Mouse (Mus musculus) E14TG2a.4 (cell line): ENCODE measurements around the gene Adcy10.

Source experiments
- H3K27me3 ChIP-seq: 2 replicates; pipeline ENCODE4 v1.6.1; 2014; ENCODE audit warnings: low read length, control low read depth; ENCODE audit not compliant: insufficient read depth
- H3K36me3 ChIP-seq: 2 replicates; pipeline ENCODE4 v1.6.1; 2014; ENCODE audit warnings: low read length, control low read depth; ENCODE audit not compliant: insufficient read depth
- H3K4me1 ChIP-seq: replicated peaks from 2 replicates; pipeline ENCODE4 v1.6.1; 2014; ENCODE audit warnings: low read depth, low read length, control low read depth
- H3K4me3 ChIP-seq: replicated peaks from 2 replicates; pipeline ENCODE4 v1.5.1; 2014; ENCODE audit warnings: mild to moderate bottlenecking, low read length
- H3K9me3 ChIP-seq: 2 replicates; pipeline ENCODE4 v1.6.1; 2014; ENCODE audit warnings: low read length, control low read depth
- CTCF ChIP-seq: conservative IDR thresholded peaks from 2 replicates; pipeline ENCODE4 v1.5.1; 2014; ENCODE audit warnings: low read length
- NANOG ChIP-seq: IDR thresholded peaks from 2 replicates; pipeline ENCODE4 v1.6.1; 2014; ENCODE audit warnings: borderline replicate concordance, low read length, mixed read lengths
- POU5F1 ChIP-seq: IDR thresholded peaks from 2 replicates; pipeline ENCODE4 v1.6.1; 2014; ENCODE audit warnings: low read length, borderline replicate concordance

Adcy10 gene

DNA sequence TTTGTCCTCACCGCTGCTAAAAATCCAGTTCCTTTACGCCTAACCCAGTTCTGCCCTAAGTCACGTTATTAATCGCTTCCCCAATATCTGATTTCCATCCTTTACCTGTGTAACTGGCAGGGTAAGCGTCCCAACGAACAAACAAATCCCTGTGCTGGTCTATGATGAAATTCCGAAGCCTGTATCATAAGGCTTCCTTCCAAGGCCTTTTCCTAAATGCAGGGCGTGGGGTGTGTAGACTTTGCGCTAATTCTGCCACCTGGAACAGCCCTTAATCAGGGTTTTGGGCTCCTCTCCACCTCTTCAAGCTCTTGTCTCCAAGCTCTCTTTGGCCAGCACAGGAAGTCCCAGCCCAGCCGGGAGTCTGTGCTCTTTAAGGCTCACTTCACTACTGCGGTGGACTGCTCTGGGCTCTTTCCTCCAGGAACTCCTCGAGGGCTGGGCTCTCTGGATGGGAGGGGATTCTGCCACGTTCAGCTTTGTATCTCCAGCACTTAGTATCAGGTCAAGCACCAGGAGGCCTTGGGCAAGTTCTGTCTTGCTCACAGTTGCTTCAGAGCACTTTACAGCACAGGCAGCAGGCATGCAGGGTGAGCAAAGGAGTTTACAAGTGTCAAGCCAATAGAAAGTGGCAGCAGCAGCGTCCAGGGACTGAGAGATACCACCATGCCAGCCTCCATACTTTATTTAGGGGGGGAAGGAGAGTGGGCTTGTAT lies 100.6 kb downstream of the Adcy10 start:
- peaks cover 35% of the 10 kb centered on the region for H3K4me1 ChIP-seq
- TF ChIP-seq NANOG (no peak), POU5F1 (no peak)
- H3K4me3 ChIP-seq, result no peak overlapping the region; the same call in 1 of the 2 replicates
- no peaks in the 10 kb centered on the region for H3K36me3 ChIP-seq
- no peaks in the 10 kb centered on the region for H3K9me3 ChIP-seq
- no peaks in the 10 kb centered on the region; the same call in 1 of the 2 replicates for H3K27me3 ChIP-seq

- Histone ChIP-seq H3K9me3 (no peaks in the 10 kb centered on the region), H3K4me1 (peaks cover 35% of the 10 kb centered on the region), H3K4me3 (no peak overlapping the region), H3K27me3 (no peaks in the 10 kb centered on the region; the same call in 1 of the 2 replicates), H3K36me3 (peaks cover 1% of the 10 kb centered on the region; the same call in 1 of the 2 replicates)
- TF ChIP-seq CTCF (no peak), NANOG (no peak), POU5F1 (no peak)
These were observed 101.4 kb downstream of the Adcy10 start for GRCm38 (mm10) chr1:165586366-165586765.

DNA sequence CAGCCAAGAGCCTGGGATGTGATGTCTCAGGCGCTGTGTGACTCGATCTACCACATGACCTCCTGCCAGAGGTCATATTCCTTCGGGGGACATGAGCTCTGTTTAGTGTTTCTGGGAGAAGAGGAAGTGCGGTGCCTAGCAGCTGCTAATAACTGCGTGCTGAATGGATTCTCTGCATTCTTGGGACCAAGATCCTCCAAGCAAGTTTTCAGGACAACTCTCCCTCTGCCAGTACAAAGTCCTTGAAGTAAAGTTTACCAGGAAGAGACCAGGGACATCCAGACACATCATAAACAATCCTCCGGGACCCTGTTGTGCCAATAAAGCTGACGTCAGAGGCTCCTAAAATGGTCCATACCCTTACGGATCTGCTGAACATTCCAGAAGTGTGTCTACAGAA lies 102.9 kb downstream of the Adcy10 start:
- no peak for TF ChIP-seq NANOG
- TF ChIP-seq CTCF, result no peak
- TF ChIP-seq POU5F1, result no peak
- Histone ChIP-seq H3K9me3 (no peaks in the 10 kb centered on the region), H3K4me1 (peaks cover 31% of the 10 kb centered on the region), H3K36me3 (peaks cover 16% of the 10 kb centered on the region), H3K4me3 (no peak overlapping the region), H3K27me3 (no peaks in the 10 kb centered on the region; the same call in 1 of the 2 replicates)

DNA sequence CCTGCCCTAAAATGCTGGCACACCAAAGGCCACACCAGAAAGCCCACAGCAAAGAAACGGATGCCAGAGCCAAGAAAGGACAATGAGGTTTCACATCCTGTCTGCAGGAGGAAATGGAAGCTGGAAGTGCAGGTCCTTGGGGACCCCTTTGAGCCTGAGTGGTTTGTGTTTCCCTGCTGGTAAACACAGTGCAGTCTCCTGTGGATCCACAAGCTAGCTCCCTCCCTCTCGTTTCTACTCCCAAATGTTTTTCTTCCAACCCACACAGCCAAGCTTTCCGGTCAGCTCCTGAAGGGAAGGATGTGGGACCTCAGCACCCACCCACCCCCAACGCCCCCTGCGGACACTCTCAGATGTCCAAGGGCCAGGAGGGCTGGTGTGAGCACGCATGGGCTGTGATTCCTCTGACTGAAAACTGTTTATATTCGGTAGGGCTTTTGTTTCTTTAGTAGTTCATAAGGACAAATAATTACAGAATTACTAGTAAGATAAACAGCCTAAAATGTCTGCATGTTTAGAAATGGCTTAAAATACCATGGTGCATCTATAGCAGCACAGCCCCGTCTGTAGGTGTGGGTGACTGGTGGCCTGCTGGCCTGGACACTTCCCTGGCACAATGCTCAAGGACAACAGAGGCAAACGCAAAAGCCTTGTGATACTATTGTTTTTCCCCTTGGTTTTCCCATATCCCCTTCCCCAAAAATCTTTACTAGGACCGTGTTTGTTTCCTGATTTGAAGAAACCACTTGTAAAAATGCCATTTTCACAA lies 104.5 kb downstream of the Adcy10 start:
- peaks cover 25% of the 10 kb centered on the region for H3K4me1 ChIP-seq
- TF ChIP-seq NANOG (no peak), POU5F1 (no peak), CTCF (no peak)

DNA sequence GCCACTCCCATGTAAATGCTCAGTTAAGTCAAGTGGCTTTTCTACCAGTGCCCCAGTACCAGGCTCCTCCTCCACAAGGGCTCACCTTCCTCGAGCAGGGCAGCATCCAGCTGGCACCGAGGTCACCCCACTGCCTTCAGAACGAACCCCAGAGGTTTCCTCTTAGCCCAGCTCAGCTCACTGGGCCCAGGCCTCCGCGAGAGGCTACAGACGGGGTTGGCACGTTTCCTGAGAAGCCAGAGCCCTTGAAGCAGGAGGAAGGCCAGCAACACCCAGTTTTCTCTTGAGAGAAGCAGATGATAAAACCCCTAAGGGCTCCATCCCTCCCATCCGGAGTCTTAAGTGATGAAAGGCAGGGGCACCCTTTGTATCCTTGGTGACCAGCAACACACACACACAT lies 105.8 kb downstream of the Adcy10 start:
- Histone ChIP-seq H3K4me1 (peaks cover 15% of the 10 kb centered on the region), H3K36me3 (peaks cover 45% of the 10 kb centered on the region), H3K4me3 (no peak overlapping the region), H3K27me3 (no peaks in the 10 kb centered on the region), H3K9me3 (no peaks in the 10 kb centered on the region)
- TF ChIP-seq POU5F1 (no peak), NANOG (no peak), CTCF (no peak)

More for the DNA sequence above, 104.5 kb downstream of the Adcy10 start:
- no peak overlapping the region for H3K4me3 ChIP-seq
- no peaks in the 10 kb centered on the region for H3K27me3 ChIP-seq
- H3K9me3 ChIP-seq, result no peaks in the 10 kb centered on the region
- peaks cover 32% of the 10 kb centered on the region for H3K36me3 ChIP-seq

- TF ChIP-seq POU5F1 (no peak), CTCF (no peak), NANOG (no peak)
- Histone ChIP-seq H3K9me3 (no peaks in the 10 kb centered on the region), H3K36me3 (peaks cover 55% of the 10 kb centered on the region), H3K4me1 (peaks cover 9% of the 10 kb centered on the region), H3K4me3 (no peak overlapping the region), H3K27me3 (no peaks in the 10 kb centered on the region)
These were observed 107.5 kb downstream of the Adcy10 start for GRCm38 (mm10) chr1:165592295-165593082.

- TF ChIP-seq POU5F1, result no peak
- no peak for TF ChIP-seq CTCF
- no peak for TF ChIP-seq NANOG
- no peaks in the 10 kb centered on the region for H3K9me3 ChIP-seq
These were observed 109.9 kb downstream of the Adcy10 start for GRCm38 (mm10) chr1:165594699-165595421.

More at GRCm38 (mm10) chr1:165594699-165595421, 109.9 kb downstream of the Adcy10 start:
- Histone ChIP-seq H3K4me3 (no peak overlapping the region), H3K36me3 (peaks cover 75% of the 10 kb centered on the region), H3K4me1 (peaks cover 4% of the 10 kb centered on the region; the same call in 1 of the 2 replicates), H3K27me3 (no peaks in the 10 kb centered on the region)
